Mouse (Mus musculus) midbrain, embryonic 13.5 days (tissue): Measurements from ENCODE around the gene Ccdc89. TPM values are rescaled to one million over a fixed set of nuclear protein-coding genes. Genes with fewer than 3 reads are reported as not detected.
A peak's percentile ranks its signal among the peaks of the same experiment; 100 is the strongest.

Source experiments
- ATAC-seq: fragments of 200-750 bp; cut with Nextera tagmentation; 2 replicates; pipeline ENCODE4 v1.8.0; 2017; ENCODE audit warnings: mild to moderate bottlenecking, moderate TSS enrichment, moderate library complexity
- H3K27ac ChIP-seq: fragments of 300-500 bp; sonication (generic); 2 replicates; pipeline ENCODE4 v1.5.1; 2015; ENCODE audit warnings: inconsistent platforms, mild to moderate bottlenecking, moderate library complexity
- H3K27me3 ChIP-seq: fragments of 300-500 bp; sonication (generic); 2 replicates; pipeline ENCODE4 v1.6.1; 2015; ENCODE audit warnings: mild to moderate bottlenecking, inconsistent platforms
- H3K36me3 ChIP-seq: fragments of 300-500 bp; sonication (generic); 2 replicates; pipeline ENCODE4 v1.6.1; 2015; ENCODE audit warnings: mild to moderate bottlenecking, inconsistent platforms
- H3K4me1 ChIP-seq: fragments of 300-500 bp; sonication (generic); replicated peaks from 2 replicates; pipeline ENCODE4 v1.6.1; 2015; ENCODE audit warnings: inconsistent platforms
- H3K4me2 ChIP-seq: fragments of 300-500 bp; sonication (generic); replicated peaks from 2 replicates; pipeline ENCODE4 v1.6.1; 2015; ENCODE audit warnings: moderate library complexity, mild to moderate bottlenecking, inconsistent platforms
- H3K4me3 ChIP-seq: fragments of 300-500 bp; sonication (generic); replicated peaks from 2 replicates; pipeline ENCODE4 v1.5.1; 2015; ENCODE audit warnings: mild to moderate bottlenecking, inconsistent platforms
- H3K9ac ChIP-seq: fragments of 300-500 bp; sonication (generic); replicated peaks from 2 replicates; pipeline ENCODE4 v1.6.1; 2015; ENCODE audit warnings: mild to moderate bottlenecking, inconsistent platforms
- H3K9me3 ChIP-seq: fragments of 300-500 bp; sonication (generic); 2 replicates; pipeline ENCODE4 v1.6.1; 2016; ENCODE audit warnings: mild to moderate bottlenecking, inconsistent platforms
- WGBS: fragments of 180-500 bp; shearing (Covaris S2); methylation state at CpG from one replicate; pipeline ENCODE4 v1.1.7; 2015; 5-methylcytosine and 5-hydroxymethylcytosine counted together
- polyA plus RNA-seq: library from polyadenylated mRNA; unstranded; fragments of >200 nt; fragmentation: Nextera tagmentation; extraction: Ambion mirVana; gene quantifications from 2 replicates; pipeline ENCODE4 v1.2.1, GENCODE M21; 2015

Gene Ccdc89
- polyA plus RNA-seq, 1 experiment from 2014 or later, result 2.8 TPM

GRCm38 (mm10) chr7:90476313-90477245 is 50.2 kb downstream of the Ccdc89 start, which contains the start of gene Dlg2:
Dlg2 (plus strand) TSS chr7:90476672.
- H3K4me1 ChIP-seq, result peaks cover 13% of the 10 kb centered on the region

More at GRCm38 (mm10) chr7:90476313-90477245, 50.2 kb downstream of the Ccdc89 start, which contains the start of gene Dlg2:
- WGBS, result 0% methylated on average over 32 of the region's 32 CpGs
- Histone ChIP-seq H3K27me3 (no peaks in the 10 kb centered on the region), H3K27ac (peak within 1 kb of the TSS; percentile 88), H3K9ac (peak within 1 kb of the TSS; percentile 75), H3K4me2 (peak within 1 kb of the TSS; percentile 86), H3K4me3 (peak within 1 kb of the TSS; percentile 74), H3K9me3 (no peaks in the 10 kb centered on the region), H3K36me3 (no peaks in the 10 kb centered on the region)
- peak; percentile 94 for ATAC-seq

Other genes with a start within 250 kb of the Ccdc89 start
- gene Ccdc83, start 160.8 kb upstream of the Ccdc89 start, polyA plus RNA-seq, result not detected in 2 replicates
- 2.3 and 2.4 TPM in 2 replicates for gene Sytl2, start 124.3 kb upstream of the Ccdc89 start, polyA plus RNA-seq
- 34.1 and 39.5 TPM in 2 replicates for gene Crebzf, start 16.2 kb downstream of the Ccdc89 start, polyA plus RNA-seq
- 134 and 140 TPM in 2 replicates for gene Tmem126a, start 30.7 kb downstream of the Ccdc89 start, polyA plus RNA-seq
- gene Tmem126b, start 49.4 kb downstream of the Ccdc89 start, polyA plus RNA-seq, result 46.4 and 46.7 TPM in 2 replicates
- 13.0 and 13.9 TPM in 2 replicates for gene Dlg2, start 50.1 kb downstream of the Ccdc89 start, polyA plus RNA-seq